24 mouse cellular contexts compared by ENCODE assay signal in genomic region chr4:81823566-81823965, GRCm38 (mm10).
DNase-seq lines count a peak whose midpoint lies in the region; ATAC-seq lines count a peak whose summit lies in the region.
"Had no signal": no experiment of that assay in that cellular context is flagged by ENCODE, and none has a peak within 500 bp of the region (broad histone marks: within the 10 kb centered on the region; RNA-seq: fewer than 3 reads in every experiment).

No protein-coding gene starts in this region.

- peak; percentile 20 for DNase-seq in embryo, embryonic 11 days
- no peak for DNase-seq in embryo, embryonic 9.5 days (ENCODE audit: extremely low spot score)
- DNase-seq in limb, embryonic 10.5 days (ENCODE audit: low spot score): no peak
- DNase-seq in lung, postnatal 14 days: no peak
- no peak for DNase-seq in liver
- DNase-seq: adrenal gland, postnatal 25 days; cerebellum, adult 11-12 months; cerebellum, postnatal 14 days; gastrocnemius, postnatal 25 days; kidney, adult 18-20 months; retina, postnatal 1 day; right cerebral cortex, postnatal 4 days had no signal

- no peaks in the 10 kb centered on the region for H3K9me3 ChIP-seq in intestine, embryonic 16.5 days (ENCODE audit: control insufficient read depth, low read length)
- H3K9me3 ChIP-seq in intestine, embryonic 15.5 days: no peaks in the 10 kb centered on the region
- no peaks in the 10 kb centered on the region for H3K9me3 ChIP-seq in limb, embryonic 10.5 days (replicated peaks)
- H3K9me3 ChIP-seq: forebrain, embryonic 12.5 days; hindbrain, embryonic 15.5 days; lung, embryonic 15.5 days had no signal

- H3K27ac ChIP-seq in intestine, embryonic 16.5 days (ENCODE audit: low read length): peak overlapping the region; percentile 12; the same call in 1 of the 2 replicates
- no peak overlapping the region for H3K27ac ChIP-seq in intestine, embryonic 15.5 days
- H3K27ac ChIP-seq in limb, embryonic 10.5 days: peak overlapping the region; percentile 64; the same call in 1 of the 2 replicates
- H3K27ac ChIP-seq: forebrain, embryonic 12.5 days; hindbrain, embryonic 15.5 days; kidney, postnatal 0 days; liver, embryonic 14.5 days; lung, embryonic 15.5 days; macrophage had no signal

- ATAC-seq in intestine, embryonic 16.5 days: no peak
- no peak for ATAC-seq in intestine, embryonic 15.5 days
- no peak for ATAC-seq in megakaryocyte progenitor cell, adult 5-6 weeks (replicated peaks; ENCODE audit: poor library complexity)
- ATAC-seq: activated CD4-positive, CD25-positive, alpha-beta regulatory T cell, adult 4 months; CD4-positive, CD25-positive, alpha-beta regulatory T cell, adult 4 months had no signal

- H3K36me3 ChIP-seq in intestine, embryonic 16.5 days (ENCODE audit: control insufficient read depth, insufficient read depth, low read length): no peaks in the 10 kb centered on the region
- H3K36me3 ChIP-seq in intestine, embryonic 15.5 days: no peaks in the 10 kb centered on the region
- no peaks in the 10 kb centered on the region for H3K36me3 ChIP-seq in limb, embryonic 10.5 days
- H3K36me3 ChIP-seq: forebrain, embryonic 12.5 days; hindbrain, embryonic 15.5 days; lung, embryonic 15.5 days had no signal

- 53% methylated on average over 3 of the region's 3 CpGs for WGBS in intestine, embryonic 16.5 days
- 41% methylated on average over 3 of the region's 3 CpGs for WGBS in intestine, embryonic 15.5 days
- 49% methylated on average over 3 of the region's 3 CpGs for WGBS in limb, embryonic 10.5 days

- H3K27me3 ChIP-seq in intestine, embryonic 16.5 days (replicated peaks; ENCODE audit: control insufficient read depth, insufficient read depth, low read length): no peaks in the 10 kb centered on the region
- no peaks in the 10 kb centered on the region for H3K27me3 ChIP-seq in intestine, embryonic 15.5 days (replicated peaks)
- no peaks in the 10 kb centered on the region for H3K27me3 ChIP-seq in limb, embryonic 10.5 days (ENCODE audit: low read depth, poor library complexity, severe bottlenecking)
- H3K27me3 ChIP-seq: forebrain, embryonic 12.5 days; hindbrain, embryonic 15.5 days; lung, embryonic 15.5 days had no signal

- no peak overlapping the region for H3K9ac ChIP-seq in intestine, embryonic 16.5 days (ENCODE audit: low read depth, low read length)
- H3K9ac ChIP-seq in intestine, embryonic 15.5 days: no peak overlapping the region
- H3K9ac ChIP-seq: forebrain, embryonic 12.5 days; hindbrain, embryonic 15.5 days; liver, embryonic 14.5 days; lung, embryonic 15.5 days had no signal

- H3K4me1 ChIP-seq in intestine, embryonic 16.5 days (ENCODE audit: control insufficient read depth, insufficient read depth, low read length): no peaks in the 10 kb centered on the region
- H3K4me1 ChIP-seq in intestine, embryonic 15.5 days (replicated peaks): no peaks in the 10 kb centered on the region
- H3K4me1 ChIP-seq in limb, embryonic 10.5 days: peaks cover 20% of the 10 kb centered on the region
- H3K4me1 ChIP-seq: forebrain, embryonic 12.5 days; hindbrain, embryonic 15.5 days; lung, embryonic 15.5 days had no signal

- H3K4me2 ChIP-seq in intestine, embryonic 16.5 days (ENCODE audit: low read depth, low read length): no peak overlapping the region
- no peak overlapping the region for H3K4me2 ChIP-seq in intestine, embryonic 15.5 days (replicated peaks)
- H3K4me2 ChIP-seq: forebrain, embryonic 12.5 days; hindbrain, embryonic 15.5 days; lung, embryonic 15.5 days; midbrain, embryonic 11.5 days had no signal

- no peak overlapping the region for H3K4me3 ChIP-seq in intestine, embryonic 16.5 days (ENCODE audit: low read length)
- no peak overlapping the region for H3K4me3 ChIP-seq in intestine, embryonic 15.5 days (replicated peaks)
- no peak overlapping the region for H3K4me3 ChIP-seq in limb, embryonic 10.5 days
- H3K4me3 ChIP-seq: forebrain, embryonic 12.5 days; hindbrain, embryonic 15.5 days; lung, embryonic 15.5 days had no signal
